ENCODE assay signal across 27 mouse cellular contexts in genomic region chr2:29606460-29606859, GRCm38 (mm10). TPM values are rescaled to one million over a fixed set of nuclear protein-coding genes. Genes with fewer than 3 reads are reported as not detected.
DNase-seq lines count a peak whose midpoint lies in the region; ATAC-seq lines count a peak whose summit lies in the region.
"Had no signal": no experiment of that assay in that cellular context is flagged by ENCODE, and none has a peak within 500 bp of the region (broad histone marks: within the 10 kb centered on the region; RNA-seq: fewer than 3 reads in every experiment).

No protein-coding gene starts in this region.

- WGBS in heart, embryonic 13.5 days = 27% methylated on average over 6 of the region's 6 CpGs
- WGBS in heart, embryonic 12.5 days = 27% methylated on average over 6 of the region's 6 CpGs

- ATAC-seq in heart, embryonic 13.5 days (ENCODE audit: extremely low read depth, insufficient number of reproducible peaks, low FRiP score, low TSS enrichment) = no peak
- ATAC-seq in heart, embryonic 12.5 days (ENCODE audit: insufficient number of reproducible peaks, low FRiP score) = no peak
- ATAC-seq in hematopoietic stem cell, adult 5-6 weeks (replicated peaks in 1 of 2; ENCODE audit: insufficient read depth in 1 of 2, low FRiP score in 2 of 2, low TSS enrichment in 1 of 2, low read depth in 1 of 2, poor library complexity in 2 of 2, severe bottlenecking in 2 of 2) = peak; percentile 43 to 58; a peak in 1 of 4 replicates
- ATAC-seq: activated CD4-positive, CD25-positive, alpha-beta regulatory T cell, adult 4 months; CD4-positive, CD25-positive, alpha-beta regulatory T cell, adult 4 months; forebrain, embryonic 13.5 days; forebrain, embryonic 16.5 days; Patski had no signal

- peak; percentile 88 for DNase-seq in heart, adult 11 months
- DNase-seq in heart, postnatal 36 days = no peak
- DNase-seq in 416B (ENCODE audit: low read depth) = peak; percentile 59
- DNase-seq in adrenal gland, postnatal 36 days = no peak
- DNase-seq: adrenal gland, adult 8-10 months; adrenal gland, postnatal 14 days; B cell, adult 2 months; cerebellum, adult 11 months; cerebellum, adult 18-20 months; cerebellum, adult 8-10 months; cerebellum, adult 9-11 months; cerebellum, postnatal 14 days; cerebellum, postnatal 36 days had no signal

- H3K4me1 ChIP-seq in heart, embryonic 13.5 days = peaks cover 11% of the 10 kb centered on the region
- peaks cover 9% of the 10 kb centered on the region for H3K4me1 ChIP-seq in heart, embryonic 12.5 days (replicated peaks)

- H3K9ac ChIP-seq in heart, embryonic 13.5 days = 0 out of 2 replicates have a peak overlapping the region, but pooled peaks have one; percentile 7
- no peak overlapping the region; the same call in 1 of the 2 replicates for H3K9ac ChIP-seq in heart, embryonic 12.5 days
- H3K9ac ChIP-seq: embryonic facial prominence, embryonic 13.5 days; embryonic facial prominence, embryonic 15.5 days; forebrain, embryonic 13.5 days had no signal

- peaks cover 24% of the 10 kb centered on the region for H3K27me3 ChIP-seq in heart, embryonic 13.5 days (replicated peaks)
- peaks cover 14% of the 10 kb centered on the region for H3K27me3 ChIP-seq in heart, embryonic 12.5 days (replicated peaks)
- H3K27me3 ChIP-seq: CH12.LX had no signal

- H3K36me3 ChIP-seq in heart, embryonic 13.5 days = no peaks in the 10 kb centered on the region
- no peaks in the 10 kb centered on the region for H3K36me3 ChIP-seq in heart, embryonic 12.5 days
- H3K36me3 ChIP-seq: embryonic facial prominence, embryonic 13.5 days; embryonic facial prominence, embryonic 15.5 days; forebrain, embryonic 10.5 days; G1E had no signal

- no peak overlapping the region for H3K4me2 ChIP-seq in heart, embryonic 13.5 days
- H3K4me2 ChIP-seq in heart, embryonic 12.5 days = no peak overlapping the region
- H3K4me2 ChIP-seq: embryonic facial prominence, embryonic 13.5 days; embryonic facial prominence, embryonic 15.5 days; forebrain, embryonic 13.5 days had no signal

- H3K4me3 ChIP-seq in heart, embryonic 13.5 days = no peak overlapping the region
- no peak overlapping the region for H3K4me3 ChIP-seq in heart, embryonic 12.5 days
- H3K4me3 ChIP-seq: embryonic facial prominence, embryonic 13.5 days; embryonic facial prominence, embryonic 15.5 days; erythroblast, embryonic 14.5 days; forebrain, embryonic 10.5 days; forebrain, embryonic 13.5 days had no signal

- H3K27ac ChIP-seq in heart, embryonic 13.5 days (replicated peaks) = no peak overlapping the region
- no peak overlapping the region for H3K27ac ChIP-seq in heart, embryonic 12.5 days (ENCODE audit: poor library complexity, severe bottlenecking)
- H3K27ac ChIP-seq: embryonic facial prominence, embryonic 13.5 days; embryonic facial prominence, embryonic 15.5 days; forebrain, embryonic 10.5 days; forebrain, embryonic 13.5 days had no signal

- no peaks in the 10 kb centered on the region for H3K9me3 ChIP-seq in heart, embryonic 13.5 days
- no peaks in the 10 kb centered on the region for H3K9me3 ChIP-seq in heart, embryonic 12.5 days (replicated peaks)
- H3K9me3 ChIP-seq: embryonic facial prominence, embryonic 13.5 days; embryonic facial prominence, embryonic 15.5 days; forebrain, embryonic 10.5 days; forebrain, embryonic 13.5 days; G1E had no signal

- intact Hi-C loops in heart, postnatal 36 days (cut with DNase I) = loop anchor here (10.0 kb wide), 1 partner anchor 682 kb away; no protein-coding TSS in a partner anchor

RNA-seq across cellular contexts. Expression of gene Rapgef1, which starts 13.1 kb away (rescaled TPM):
- total RNA-seq in heart, postnatal 36 days (2021) = 10 to 100 TPM; 97.6 to 98.6 TPM
- 8.4 and 9.7 TPM in 2 replicates for polyA plus RNA-seq in heart, embryonic 13.5 days (2015; fragmentation: Nextera tagmentation; extraction: Ambion mirVana)
- 13.2 and 14.5 TPM in 2 replicates for polyA plus RNA-seq in heart, embryonic 12.5 days (2016; fragmentation: Nextera tagmentation; extraction: Ambion mirVana)
- total RNA-seq in hematopoietic stem cell, adult 5-6 weeks (2017) = 30.3 and 32.4 TPM in 2 replicates
- 10 to 100 TPM; 45.4 to 49.9 TPM for total RNA-seq in adrenal gland, postnatal 36 days (2021)

Comparison
In these comparisons a context has a peak if more than half of its experiments do, and no peak if none do; other contexts are left out.
1. DNase-seq: peak in heart, adult 11 months (single experiment) and 416B (single experiment); none in heart, postnatal 36 days (0 of 2) and adrenal gland, postnatal 36 days (0 of 2).
2. ATAC-seq: peak in hematopoietic stem cell, adult 5-6 weeks (2 of 2); none in heart, embryonic 13.5 days (single experiment) and heart, embryonic 12.5 days (single experiment).